Mouse (Mus musculus) cerebellum, adult 2 months (tissue): ENCODE data around the gene Zfp341. TPM values are rescaled to one million over a fixed set of nuclear protein-coding genes. Genes with fewer than 3 reads are reported as not detected.

Source experiments
- DNase-seq, 2 experiments: peaks; one replicate each; pipeline ENCODE4 v3.0.0; 2021
- H3K27ac ChIP-seq: fragments of 200-500 bp; 2 replicates; pipeline ENCODE4 v1.5.1; 2012; ENCODE audit warnings: low read length, control low read depth, inconsistent platforms; ENCODE audit not compliant: insufficient read depth
- H3K27me3 ChIP-seq: fragments of 200-500 bp; 2 replicates; pipeline ENCODE4 v1.6.1; 2012; ENCODE audit warnings: inconsistent platforms, mild to moderate bottlenecking, low read length, moderate library complexity; ENCODE audit not compliant: control insufficient read depth, insufficient read depth
- H3K4me1 ChIP-seq: fragments of 200-500 bp; 2 replicates; pipeline ENCODE4 v1.6.1; 2011; ENCODE audit warnings: low read length; ENCODE audit not compliant: control insufficient read depth, insufficient read depth
- H3K4me3 ChIP-seq: fragments of 200-500 bp; replicated peaks from 2 replicates; pipeline ENCODE3; 2011; ENCODE audit warnings: mild to moderate bottlenecking, low read depth, low read length, control low read depth; ENCODE audit not compliant: insufficient read depth
- CTCF ChIP-seq: fragments of 200-500 bp; IDR thresholded peaks from 2 replicates; pipeline ENCODE4 v1.5.1; 2011; ENCODE audit warnings: low read depth, mild to moderate bottlenecking, control low read depth, low read length, moderate library complexity, borderline replicate concordance; ENCODE audit not compliant: insufficient read depth
- POLR2A ChIP-seq: fragments of 200-500 bp; IDR thresholded peaks from 2 replicates; pipeline ENCODE4 v1.6.1; 2011; ENCODE audit warnings: low read length, control low read depth, borderline replicate concordance; ENCODE audit not compliant: insufficient read depth
- WGBS: fragments of 180-500 bp; shearing (Covaris S2); methylation state at CpG from one replicate; pipeline ENCODE4 v1.1.7; 2018; 5-methylcytosine and 5-hydroxymethylcytosine counted together
- polyA plus RNA-seq: library from polyadenylated mRNA; depleted of rRNA; stranded (reverse); fragments of >200 nt; gene quantifications from 2 replicates; pipeline ENCODE4 v1.2.3, GENCODE M21; 2012

Gene Zfp341
- polyA plus RNA-seq, 1 experiment: 11.5 TPM

DNA sequence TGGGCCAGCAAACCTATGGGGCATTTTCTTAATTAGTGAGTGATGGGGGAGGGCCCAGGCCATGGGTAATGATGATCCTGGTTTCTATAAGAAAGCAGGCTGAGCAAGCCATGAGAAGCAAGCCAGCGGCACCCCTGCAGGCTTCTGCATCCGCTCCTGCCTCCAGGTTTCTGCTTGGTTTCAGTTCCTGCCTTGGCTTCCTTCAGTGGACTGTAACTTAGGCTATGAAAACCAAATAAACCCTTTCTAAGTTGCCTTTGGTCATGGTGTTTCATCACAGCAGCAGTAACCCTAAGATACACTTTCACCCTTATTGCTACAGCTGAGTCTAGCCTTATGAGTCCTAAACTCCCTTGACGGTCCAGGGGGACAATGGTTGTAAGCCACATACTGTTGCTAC is 15.7 kb upstream of the Zfp341 start:
- Histone ChIP-seq H3K4me1 (0 out of 2 replicates have a peak, but pooled peaks cover 4% of the 10 kb centered on the region), H3K4me3 (no peak overlapping the region), H3K27ac (no peak overlapping the region), H3K27me3 (no peaks in the 10 kb centered on the region)
- DNase-seq: no peak
- WGBS: 95% methylated on average over 3 of the region's 3 CpGs
- TF ChIP-seq CTCF (no peak), POLR2A (no peak)

GRCm38 (mm10) chr2:154600586-154600985 is 12.5 kb upstream of the Zfp341 start:
- no peak for TF ChIP-seq POLR2A
- no peak for TF ChIP-seq CTCF
- 75% methylated on average over 6 of the region's 6 CpGs for WGBS
- no peak for DNase-seq

GRCm38 (mm10) chr2:154601324-154601723 is 11.8 kb upstream of the Zfp341 start:
- 70% methylated on average over 3 of the region's 3 CpGs for WGBS
- no peak for DNase-seq
- H3K27ac ChIP-seq: no peak overlapping the region
- no peaks in the 10 kb centered on the region for H3K27me3 ChIP-seq
- no peaks in the 10 kb centered on the region for H3K4me1 ChIP-seq
- no peak overlapping the region for H3K4me3 ChIP-seq
- no peak for TF ChIP-seq POLR2A
- no peak for TF ChIP-seq CTCF

More at GRCm38 (mm10) chr2:154600586-154600985, 12.5 kb upstream of the Zfp341 start:
- Histone ChIP-seq H3K27ac (no peak overlapping the region), H3K4me3 (no peak overlapping the region), H3K4me1 (0 out of 2 replicates have a peak, but pooled peaks cover 4% of the 10 kb centered on the region), H3K27me3 (no peaks in the 10 kb centered on the region)

- peak overlapping the region; percentile 75 for H3K27ac ChIP-seq
- no peaks in the 10 kb centered on the region for H3K4me1 ChIP-seq
- H3K4me3 ChIP-seq: peak overlapping the region; percentile 84
- TF ChIP-seq POLR2A: no peak
- no peak for TF ChIP-seq CTCF
- H3K27me3 ChIP-seq: no peaks in the 10 kb centered on the region
- 14% methylated on average over 22 of the region's 22 CpGs for WGBS
- no peak for DNase-seq
Observed at GRCm38 (mm10) chr2:154603007-154603637, 10.0 kb upstream of the Zfp341 start.

GRCm38 (mm10) chr2:154603638-154604153 is 9.4 kb upstream of the Zfp341 start, which contains the start of gene Pxmp4:
Pxmp4 (minus strand) TSS chr2:154603708.
- Histone ChIP-seq H3K4me3 (peak within 1 kb of the TSS; percentile 84), H3K27me3 (no peaks in the 10 kb centered on the region), H3K4me1 (no peaks in the 10 kb centered on the region), H3K27ac (peak within 1 kb of the TSS; percentile 75)
- under 1% methylated on average over 13 of the region's 13 CpGs for WGBS
- TF ChIP-seq POLR2A: peak; percentile 64; the same call in 1 of the 2 replicates
- TF ChIP-seq CTCF: no peak
- peak; percentile 99 to 100 for DNase-seq

DNA sequence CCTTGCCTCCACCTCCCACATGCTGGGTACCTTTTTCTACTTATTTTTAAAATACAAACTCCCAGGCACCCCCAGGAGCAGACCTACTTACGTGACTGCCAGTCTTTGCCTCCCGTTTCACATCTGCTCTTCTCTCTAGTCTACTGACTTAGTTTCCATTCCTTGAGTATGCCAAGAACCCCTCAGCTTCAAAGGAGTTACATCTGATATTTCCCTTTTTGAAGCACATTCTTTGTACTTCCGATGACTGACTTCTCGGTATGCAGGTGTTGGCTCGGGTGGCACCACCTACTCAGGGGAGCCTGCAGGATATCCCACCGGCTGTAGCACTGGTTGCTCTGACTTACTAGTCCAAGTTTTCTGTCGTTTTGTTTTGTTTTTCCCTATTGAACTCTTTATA is 8.9 kb upstream of the Zfp341 start:
- DNase-seq: no peak
- Histone ChIP-seq H3K27me3 (no peaks in the 10 kb centered on the region), H3K27ac (no peak overlapping the region), H3K4me3 (peak overlapping the region; percentile 20), H3K4me1 (no peaks in the 10 kb centered on the region)
- TF ChIP-seq POLR2A (no peak), CTCF (no peak)
- WGBS: 41% methylated on average over 7 of the region's 7 CpGs

DNA sequence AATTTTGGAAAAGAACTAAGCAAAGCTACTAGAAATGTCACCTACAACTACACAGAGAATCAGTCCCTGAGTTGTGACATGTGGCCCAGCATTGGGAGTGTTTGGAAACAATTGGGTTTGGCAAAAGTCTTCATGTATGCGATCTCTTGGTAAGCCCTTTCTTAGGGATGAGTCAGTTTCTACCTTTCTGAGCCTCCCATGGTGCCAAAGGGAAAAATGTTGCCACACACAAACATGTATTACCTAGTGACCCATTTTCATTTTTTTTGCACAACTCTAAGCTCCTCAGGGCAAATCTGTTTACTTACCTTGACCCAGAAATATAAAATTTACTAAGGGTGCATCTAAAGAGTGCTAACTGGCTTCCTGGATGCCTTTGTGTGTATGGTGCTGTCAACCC is 6.1 kb upstream of the Zfp341 start:
- no peaks in the 10 kb centered on the region for H3K4me1 ChIP-seq
- WGBS: 70% methylated on average over 1 of the region's 1 CpGs
- no peak overlapping the region for H3K4me3 ChIP-seq
- H3K27ac ChIP-seq: no peak overlapping the region
- TF ChIP-seq POLR2A (no peak), CTCF (no peak)
- no peak for DNase-seq
- H3K27me3 ChIP-seq: no peaks in the 10 kb centered on the region
